Mouse (Mus musculus) gastrocnemius, adult 8-10 months (tissue): ENCODE data around the gene Cd2bp2. TPM values are rescaled to one million over a fixed set of nuclear protein-coding genes. Genes with fewer than 3 reads are reported as not detected.

Experiments
- DNase-seq, 2 experiments: peaks; one replicate each; pipeline ENCODE4 v3.0.0; 2022; ENCODE audit warnings: low spot score in 2 of 2
- total RNA-seq, 4 experiments: library from RNA; stranded (reverse); gene quantifications; 2 replicates each; pipeline ENCODE4 v1.2.4; 2022

Cd2bp2 gene
- total RNA-seq, 4 experiments from 2014 or later, result 25.2 to 35.0 (median 32.7) TPM

- DNase-seq, result no peak
Observed at GRCm38 (mm10) chr7:127142666-127143065, 53.2 kb downstream of the Cd2bp2 start.

DNA sequence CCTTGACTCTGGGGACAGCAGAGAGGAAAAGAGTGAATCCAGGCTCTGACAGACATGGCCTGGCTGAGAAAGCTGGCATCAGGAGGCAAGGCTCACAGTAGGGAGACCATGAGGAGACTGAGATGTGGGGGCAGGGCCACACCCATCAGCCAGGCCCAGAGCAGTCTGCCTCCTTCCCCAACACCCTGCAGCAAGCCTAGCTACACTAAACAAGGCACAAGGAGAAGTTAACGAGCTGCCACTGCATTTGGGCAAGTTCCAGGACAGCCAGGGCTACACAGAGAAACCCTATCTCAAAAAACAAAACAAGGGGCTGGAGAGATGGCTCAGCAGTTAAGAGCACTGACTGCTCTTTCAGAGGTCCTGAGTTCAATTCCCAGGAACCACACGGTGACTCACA, 53.6 kb downstream of the Cd2bp2 start:
- DNase-seq, result no peak

Other genes with a start within 250 kb of the Cd2bp2 start
- gene Asphd1, start 246.5 kb downstream of the Cd2bp2 start, total RNA-seq, result not detected
- 1 to 10 TPM in 1 of 4 experiments, under 1 TPM in 3; 0.19 to 1.1 (median 0.51) TPM for gene Sez6l2, start 245.5 kb downstream of the Cd2bp2 start, total RNA-seq
- 10 to 100 TPM; 27.4 to 34.9 (median 33.3) TPM for gene Cdipt, start 220.1 kb downstream of the Cd2bp2 start, total RNA-seq
- under 1 TPM in 1 of 4 experiments, not detected in 3; 0.24 TPM for gene Cdiptos, start 220.0 kb downstream of the Cd2bp2 start, total RNA-seq
- 10 to 100 TPM; 26.7 to 48.3 (median 34.8) TPM for gene Mvp, start 181.4 kb downstream of the Cd2bp2 start, total RNA-seq
- under 1 TPM in 1 of 4 experiments, not detected in 3; 0.67 TPM for gene Pagr1b, start 179.6 kb downstream of the Cd2bp2 start, total RNA-seq
- 10 to 100 TPM in 1 of 4 experiments, 1 to 10 TPM in 3; 1.3 to 17.6 (median 5.2) TPM for gene Pagr1a, start 178.7 kb downstream of the Cd2bp2 start, total RNA-seq
- gene Gm42742, start 175.0 kb downstream of the Cd2bp2 start, total RNA-seq, result 10 to 100 TPM in 3 of 4 experiments, 1 to 10 TPM in 1; 4.0 to 20.7 (median 14.7) TPM
- gene Prrt2, start 174.8 kb downstream of the Cd2bp2 start, total RNA-seq, result under 1 TPM in 3 of 4 experiments, not detected in 1; 0.31 to 0.72 (median 0.65) TPM
- gene Maz, start 169.0 kb downstream of the Cd2bp2 start, total RNA-seq, result 10 to 100 TPM; 67.1 to 73.4 (median 72.5) TPM
- gene Kif22, start 153.6 kb downstream of the Cd2bp2 start, total RNA-seq, result 1 to 10 TPM in 1 of 4 experiments, under 1 TPM in 1, not detected in 2; 0.82 to 1.8 TPM
- gene Zg16, start 108.7 kb downstream of the Cd2bp2 start, total RNA-seq, result not detected
- under 1 TPM; 0.12 to 0.74 (median 0.25) TPM for gene AI467606, start 104.7 kb downstream of the Cd2bp2 start, total RNA-seq
- gene Qprt, start 73.8 kb downstream of the Cd2bp2 start, total RNA-seq, result under 1 TPM in 3 of 4 experiments, not detected in 1; 0.18 to 0.29 (median 0.27) TPM
- gene Spn, start 58.2 kb downstream of the Cd2bp2 start, total RNA-seq, result under 1 TPM in 3 of 4 experiments, not detected in 1; 0.07 to 0.13 (median 0.13) TPM
- gene Tbc1d10b, start 12.4 kb upstream of the Cd2bp2 start, total RNA-seq, result 10 to 100 TPM; 29.1 to 34.3 (median 32.1) TPM
- gene Mylpf, start 12.8 kb upstream of the Cd2bp2 start, total RNA-seq, result over 10,000 TPM; 27,006 to 32,685 (median 27,393) TPM
- gene Zfp553, start 37.0 kb upstream of the Cd2bp2 start, total RNA-seq, result 1 to 10 TPM; 4.2 to 5.5 (median 4.8) TPM
- 1 to 10 TPM; 1.0 to 2.8 (median 1.4) TPM for gene Sept1, start 37.1 kb upstream of the Cd2bp2 start, total RNA-seq
- gene Zfp771, start 48.2 kb upstream of the Cd2bp2 start, total RNA-seq, result 10 to 100 TPM; 13.7 to 21.0 (median 18.3) TPM
- gene Dctpp1, start 64.7 kb upstream of the Cd2bp2 start, total RNA-seq, result 10 to 100 TPM; 31.3 to 38.3 (median 33.9) TPM
- gene Sephs2, start 78.0 kb upstream of the Cd2bp2 start, total RNA-seq, result 10 to 100 TPM; 38.1 to 45.4 (median 41.6) TPM
- under 1 TPM; 0.07 to 0.25 (median 0.17) TPM for gene Itgal, start 100.2 kb upstream of the Cd2bp2 start, total RNA-seq
- gene Zfp768, start 149.5 kb upstream of the Cd2bp2 start, total RNA-seq, result 10 to 100 TPM; 39.1 to 55.1 (median 41.1) TPM
- 1 to 10 TPM; 3.0 to 3.4 (median 3.1) TPM for gene Zfp747, start 180.0 kb upstream of the Cd2bp2 start, total RNA-seq
- 1 to 10 TPM; 1.5 to 2.5 (median 2.1) TPM for gene 9130019O22Rik, start 191.1 kb upstream of the Cd2bp2 start, total RNA-seq
- 1 to 10 TPM; 1.6 to 2.2 (median 1.7) TPM for gene E430018J23Rik, start 197.6 kb upstream of the Cd2bp2 start, total RNA-seq
- 1 to 10 TPM; 1.4 to 2.3 (median 1.9) TPM for gene Zfp764, start 210.8 kb upstream of the Cd2bp2 start, total RNA-seq
- gene Zfp688, start 226.0 kb upstream of the Cd2bp2 start, total RNA-seq, result 1 to 10 TPM; 1.3 to 3.4 (median 2.2) TPM